Mouse (Mus musculus) forebrain, embryonic 16.5 days (tissue): Measurements from ENCODE around the gene Itpr2. TPM values are rescaled to one million over a fixed set of nuclear protein-coding genes. Genes with fewer than 3 reads are reported as not detected.
A peak's percentile ranks its signal among the peaks of the same experiment; 100 is the strongest.

Experiments used
- ATAC-seq: fragments of 200-750 bp; cut with Nextera tagmentation; 2 replicates; pipeline ENCODE4 v1.8.0; 2017; ENCODE audit warnings: mild to moderate bottlenecking, moderate library complexity
- H3K27ac ChIP-seq: fragments of 300-500 bp; sonication (generic); 2 replicates; pipeline ENCODE4 v1.5.1; 2014; ENCODE audit warnings: low read length, control low read depth
- H3K27me3 ChIP-seq: fragments of 300-500 bp; sonication (generic); replicated peaks from 2 replicates; pipeline ENCODE4 v1.6.1; 2014; ENCODE audit warnings: low read length; ENCODE audit not compliant: control insufficient read depth, insufficient read depth
- H3K36me3 ChIP-seq: fragments of 300-500 bp; sonication (generic); 2 replicates; pipeline ENCODE4 v1.6.1; 2014; ENCODE audit not compliant: control insufficient read depth, insufficient read depth
- H3K4me1 ChIP-seq: fragments of 300-500 bp; sonication (generic); replicated peaks from 2 replicates; pipeline ENCODE4 v1.6.1; 2014; ENCODE audit warnings: low read length; ENCODE audit not compliant: control insufficient read depth, insufficient read depth
- H3K4me2 ChIP-seq: fragments of 300-500 bp; sonication (generic); 2 replicates; pipeline ENCODE4 v1.6.1; 2014; ENCODE audit warnings: mild to moderate bottlenecking, low read length, control low read depth
- H3K4me3 ChIP-seq: fragments of 300-500 bp; sonication (generic); replicated peaks from 2 replicates; pipeline ENCODE4 v1.5.1; 2014; ENCODE audit warnings: mild to moderate bottlenecking, low read length, control low read depth
- H3K9ac ChIP-seq: fragments of 300-500 bp; sonication (generic); replicated peaks from 2 replicates; pipeline ENCODE4 v1.6.1; 2014; ENCODE audit warnings: low read depth, low read length, control low read depth
- H3K9me3 ChIP-seq: fragments of 300-500 bp; sonication (generic); 2 replicates; pipeline ENCODE4 v1.6.1; 2016; ENCODE audit warnings: low read length; ENCODE audit not compliant: control insufficient read depth
- WGBS: fragments of 180-500 bp; shearing (Covaris S2); extraction: QIAGEN DNeasy Blood & Tissue Kit; methylation state at CpG from one replicate; pipeline ENCODE4 v1.1.7; 2014; 5-methylcytosine and 5-hydroxymethylcytosine counted together
- polyA plus RNA-seq: library from polyadenylated mRNA; unstranded; fragments of >200 nt; fragmentation: Nextera tagmentation; extraction: Ambion mirVana; gene quantifications from 2 replicates; pipeline ENCODE4 v1.2.1, GENCODE M21; 2015

Gene Itpr2
- polyA plus RNA-seq, 1 experiment from 2014 or later, result 4.7 TPM

GRCm38 (mm10) chr6:146081578-146081977 is 420.4 kb downstream of the Itpr2 start:
- no peaks in the 10 kb centered on the region for H3K36me3 ChIP-seq
- 96% methylated on average over 8 of the region's 8 CpGs for WGBS
- no peak overlapping the region for H3K9ac ChIP-seq
- no peaks in the 10 kb centered on the region for H3K9me3 ChIP-seq
- no peak overlapping the region for H3K4me2 ChIP-seq
- ATAC-seq, result no peak
- H3K27ac ChIP-seq, result no peak overlapping the region
- H3K27me3 ChIP-seq, result no peaks in the 10 kb centered on the region
- no peak overlapping the region for H3K4me3 ChIP-seq
- peaks cover 9% of the 10 kb centered on the region; the same call in 1 of the 2 replicates for H3K4me1 ChIP-seq

GRCm38 (mm10) chr6:146080546-146081512 is 421.2 kb downstream of the Itpr2 start:
- Histone ChIP-seq H3K36me3 (no peaks in the 10 kb centered on the region), H3K9me3 (no peaks in the 10 kb centered on the region), H3K4me3 (no peak overlapping the region), H3K4me1 (peaks cover 9% of the 10 kb centered on the region; the same call in 1 of the 2 replicates), H3K27ac (no peak overlapping the region), H3K4me2 (no peak overlapping the region), H3K9ac (no peak overlapping the region), H3K27me3 (no peaks in the 10 kb centered on the region)
- ATAC-seq, result no peak
- WGBS, result 73% methylated on average over 18 of the region's 18 CpGs

DNA sequence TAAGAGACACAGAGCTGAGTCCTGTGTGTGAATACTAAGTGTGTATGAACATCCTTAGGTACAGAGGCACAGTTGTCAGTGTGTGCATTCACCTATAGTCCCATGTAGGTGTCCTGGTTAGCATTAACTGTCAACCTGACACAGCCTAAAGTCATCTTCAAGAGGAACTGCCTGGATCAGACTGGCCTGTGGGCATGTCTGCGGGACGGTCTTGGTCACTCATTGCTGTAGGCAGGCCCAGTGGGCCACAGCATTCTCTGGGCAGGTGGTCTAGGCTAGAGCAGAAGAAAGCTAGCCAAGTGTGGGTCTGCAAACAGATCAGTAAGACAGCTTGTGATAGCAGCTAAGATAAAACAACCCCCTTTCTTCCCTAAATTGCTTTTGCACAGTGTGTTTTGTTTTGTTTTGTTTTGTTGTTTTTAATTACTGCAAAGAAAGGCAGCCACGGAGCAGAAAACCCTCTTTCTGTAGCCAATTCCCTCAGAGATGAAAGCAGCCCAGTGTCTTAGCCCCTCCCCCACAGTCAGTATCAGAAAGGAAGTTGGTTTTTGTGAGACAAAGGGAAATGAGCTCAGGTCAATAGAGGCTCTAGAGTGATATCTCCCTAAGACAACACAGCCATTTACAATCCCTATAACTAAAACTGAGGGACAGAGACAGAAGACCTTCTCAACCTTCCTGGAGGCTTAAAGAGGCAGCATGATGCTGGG is 422.1 kb downstream of the Itpr2 start:
- Histone ChIP-seq H3K27ac (no peak overlapping the region), H3K36me3 (no peaks in the 10 kb centered on the region), H3K9ac (no peak overlapping the region), H3K9me3 (no peaks in the 10 kb centered on the region), H3K4me2 (no peak overlapping the region), H3K4me3 (no peak overlapping the region), H3K27me3 (no peaks in the 10 kb centered on the region), H3K4me1 (peaks cover 9% of the 10 kb centered on the region; the same call in 1 of the 2 replicates)
- ATAC-seq, result no peak
- 53% methylated on average over 3 of the region's 3 CpGs for WGBS

GRCm38 (mm10) chr6:146079261-146079660 is 422.8 kb downstream of the Itpr2 start:
- no peak overlapping the region for H3K9ac ChIP-seq
- peak; percentile 33; the same call in 1 of the 2 replicates for ATAC-seq
- H3K27me3 ChIP-seq, result no peaks in the 10 kb centered on the region
- H3K9me3 ChIP-seq, result no peaks in the 10 kb centered on the region
- no peaks in the 10 kb centered on the region for H3K36me3 ChIP-seq
- 51% methylated on average over 5 of the region's 5 CpGs for WGBS
- H3K27ac ChIP-seq, result no peak overlapping the region
- no peak overlapping the region for H3K4me2 ChIP-seq
- H3K4me1 ChIP-seq, result peaks cover 9% of the 10 kb centered on the region; the same call in 1 of the 2 replicates
- no peak overlapping the region for H3K4me3 ChIP-seq

DNA sequence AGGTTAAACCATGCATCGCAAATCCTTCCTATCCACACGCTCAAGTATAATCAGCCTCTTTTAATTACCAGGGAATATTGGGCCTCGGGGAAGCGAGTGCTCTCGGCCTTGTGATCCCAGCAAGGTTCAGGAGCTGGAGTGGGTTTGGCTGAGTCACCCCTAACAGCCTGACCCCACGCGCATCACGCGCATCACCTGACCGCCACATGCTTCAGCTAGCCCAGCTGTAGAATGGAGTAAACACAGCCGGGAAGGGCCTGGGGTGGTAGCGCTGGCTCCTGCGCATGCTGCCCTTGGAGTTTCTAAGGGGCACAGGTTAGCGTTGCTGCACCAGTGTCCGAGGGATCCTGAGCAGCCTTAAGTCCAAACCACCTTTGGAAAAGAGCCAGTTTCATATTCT is 423.9 kb downstream of the Itpr2 start:
- Histone ChIP-seq H3K4me1 (peaks cover 4% of the 10 kb centered on the region; the same call in 1 of the 2 replicates), H3K4me2 (no peak overlapping the region), H3K9me3 (peaks cover 7% of the 10 kb centered on the region; the same call in 1 of the 2 replicates), H3K9ac (no peak overlapping the region), H3K27me3 (no peaks in the 10 kb centered on the region), H3K4me3 (no peak overlapping the region), H3K27ac (no peak overlapping the region), H3K36me3 (no peaks in the 10 kb centered on the region)
- WGBS, result 91% methylated on average over 15 of the region's 15 CpGs
- no peak for ATAC-seq

- Histone ChIP-seq H3K4me2 (no peak overlapping the region), H3K4me1 (peaks cover 4% of the 10 kb centered on the region; the same call in 1 of the 2 replicates), H3K9ac (no peak overlapping the region), H3K27ac (no peak overlapping the region), H3K27me3 (no peaks in the 10 kb centered on the region), H3K9me3 (peaks cover 7% of the 10 kb centered on the region; the same call in 1 of the 2 replicates), H3K36me3 (no peaks in the 10 kb centered on the region), H3K4me3 (no peak overlapping the region)
- no peak for ATAC-seq
- WGBS, result 88% methylated on average over 11 of the region's 11 CpGs
Observed at GRCm38 (mm10) chr6:146077124-146077889, 424.7 kb downstream of the Itpr2 start.

GRCm38 (mm10) chr6:146072842-146073241 is 429.2 kb downstream of the Itpr2 start:
- no peak for ATAC-seq
- Histone ChIP-seq H3K4me1 (no peaks in the 10 kb centered on the region), H3K27me3 (no peaks in the 10 kb centered on the region), H3K4me3 (no peak overlapping the region), H3K4me2 (no peak overlapping the region), H3K9me3 (peaks cover 7% of the 10 kb centered on the region; the same call in 1 of the 2 replicates), H3K27ac (no peak overlapping the region), H3K9ac (no peak overlapping the region), H3K36me3 (no peaks in the 10 kb centered on the region)
- 53% methylated on average over 1 of the region's 1 CpGs for WGBS

- Histone ChIP-seq H3K27ac (no peak overlapping the region), H3K4me3 (no peak overlapping the region), H3K4me2 (no peak overlapping the region), H3K9me3 (peaks cover 7% of the 10 kb centered on the region; the same call in 1 of the 2 replicates), H3K27me3 (no peaks in the 10 kb centered on the region), H3K36me3 (no peaks in the 10 kb centered on the region), H3K9ac (no peak overlapping the region), H3K4me1 (no peaks in the 10 kb centered on the region)
- WGBS, result 95% methylated on average over 1 of the region's 1 CpGs
- ATAC-seq, result no peak
Observed at GRCm38 (mm10) chr6:146071883-146072282, 430.1 kb downstream of the Itpr2 start.
